Mouse (Mus musculus) ZHBTc4 (cell line): ENCODE results near the gene Acap1.
"Not testable (repeated sequence)": the region's sequence is repeated elsewhere in the genome, so short reads cannot be mapped to it uniquely, and the experiment has no call there.

Experiments used
- DNase-seq: peaks from one replicate; pipeline ENCODE4 v3.0.0-alpha.2; 2011; ENCODE audit warnings: low read depth, low spot score

The Acap1 gene

DNA sequence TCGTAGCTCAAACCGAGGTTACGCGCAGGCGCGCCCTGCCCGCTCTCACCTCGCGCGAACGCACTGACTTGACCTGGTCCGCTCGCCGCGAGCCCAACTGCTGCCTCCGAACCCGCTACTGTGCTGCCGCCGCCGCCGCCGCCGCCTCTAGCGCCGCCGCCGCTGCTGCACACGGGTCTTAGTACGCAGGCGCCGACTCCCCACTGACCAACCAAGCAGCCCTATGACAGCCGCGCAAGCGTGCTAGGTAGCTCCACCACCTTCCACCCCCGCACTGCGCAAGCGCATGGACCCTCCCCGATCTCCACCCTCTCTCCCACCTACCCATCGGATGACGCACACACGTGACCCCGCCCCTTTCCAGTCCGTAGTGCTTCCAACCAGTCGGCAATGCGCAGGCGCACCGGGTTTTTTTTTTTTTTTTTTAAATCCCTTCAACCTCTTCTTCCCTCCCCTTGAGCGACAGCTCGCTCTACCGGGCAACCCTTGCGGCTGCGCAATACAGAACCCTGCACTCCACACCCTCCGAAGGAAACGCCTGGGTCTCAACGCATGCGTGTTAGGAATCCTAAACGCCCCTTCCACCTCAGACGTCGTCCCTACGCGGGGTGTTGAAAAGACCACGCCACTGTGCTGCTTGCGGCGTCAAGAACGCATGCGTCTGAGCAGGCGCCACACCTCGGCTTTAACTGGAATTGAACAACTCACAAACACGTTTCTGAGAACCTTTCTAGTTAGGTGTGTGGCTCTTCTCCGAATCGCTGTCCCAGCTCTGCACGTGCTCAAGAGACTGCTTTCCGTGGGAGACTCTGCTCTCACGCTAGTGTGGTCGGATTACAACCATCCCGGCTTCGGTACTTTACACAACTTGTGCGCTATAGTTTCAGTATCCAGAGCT lies 26.0 kb upstream of the Acap1 start, which contains the start of gene Eif5a:
Gene Eif5a (minus strand): TSS at position 845 of the 898 bp plus-strand sequence.
- peak; percentile 100 for DNase-seq

DNA sequence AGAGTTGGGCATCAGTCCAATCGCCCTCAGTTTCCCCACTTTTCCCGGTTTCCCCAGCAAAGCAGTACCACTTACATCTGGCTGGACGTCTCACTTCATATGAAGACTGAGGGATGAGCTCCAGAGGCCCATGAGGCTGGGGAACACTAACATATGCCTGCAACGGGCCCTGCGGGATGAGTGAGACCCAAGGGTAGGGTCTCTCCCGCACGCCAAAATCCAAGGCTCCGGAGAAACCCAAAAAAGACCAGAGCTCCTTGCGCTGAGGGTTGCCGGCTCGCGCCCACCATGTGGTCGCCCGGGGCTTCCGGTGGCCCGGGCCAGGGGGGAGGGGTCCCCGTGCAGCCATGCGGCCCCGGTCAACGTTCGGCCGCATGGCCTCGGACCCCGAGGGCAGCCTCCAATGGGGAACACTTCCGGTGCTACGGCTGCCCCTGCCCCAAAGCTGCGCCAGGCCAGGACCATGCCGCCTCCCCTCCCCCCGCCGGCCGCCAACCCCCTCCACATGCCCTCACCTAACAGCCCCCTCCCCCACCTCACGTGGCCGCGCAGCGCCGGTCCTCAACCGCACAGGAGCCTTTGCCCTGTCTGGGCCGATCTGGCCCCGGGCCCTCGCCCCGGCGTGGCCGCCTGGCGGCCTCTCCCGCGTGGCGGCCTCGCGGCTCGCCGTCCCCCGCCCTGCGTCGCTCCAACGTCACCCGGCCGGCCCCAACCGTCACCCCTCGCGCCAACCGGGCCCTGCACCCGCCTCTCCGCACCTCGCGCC lies 25.1 kb upstream of the Acap1 start:
- peak; percentile 77 for DNase-seq

DNA sequence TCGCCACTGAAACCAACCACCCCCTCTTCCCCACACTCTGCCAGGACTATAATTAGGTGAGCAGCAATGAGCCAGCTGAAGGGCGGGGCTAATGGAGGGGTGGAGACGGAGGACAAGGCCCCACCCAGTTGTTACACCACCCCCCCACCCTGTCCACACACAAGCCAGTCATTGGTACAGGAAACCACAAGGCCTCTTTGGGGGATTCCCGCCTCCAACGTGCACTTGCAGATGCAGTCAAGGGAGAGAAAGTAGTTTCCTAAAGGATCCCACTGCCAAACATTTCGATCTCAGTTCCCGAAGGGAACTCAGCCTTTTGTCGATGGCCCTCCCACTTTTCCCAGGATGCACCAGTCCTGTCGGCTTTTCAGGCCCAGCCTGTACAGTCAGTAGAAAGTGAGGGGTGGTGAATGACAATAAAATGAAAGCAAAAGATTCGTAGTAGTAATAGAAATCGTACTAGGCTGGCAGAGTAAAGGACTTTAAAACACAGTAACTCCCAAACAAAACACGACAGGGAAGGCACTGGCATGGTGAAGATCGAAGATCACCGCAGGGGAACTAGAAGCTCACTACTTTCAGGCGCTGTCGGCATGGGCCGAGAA lies 24.4 kb upstream of the Acap1 start:
- peak; percentile 94 for DNase-seq

DNA sequence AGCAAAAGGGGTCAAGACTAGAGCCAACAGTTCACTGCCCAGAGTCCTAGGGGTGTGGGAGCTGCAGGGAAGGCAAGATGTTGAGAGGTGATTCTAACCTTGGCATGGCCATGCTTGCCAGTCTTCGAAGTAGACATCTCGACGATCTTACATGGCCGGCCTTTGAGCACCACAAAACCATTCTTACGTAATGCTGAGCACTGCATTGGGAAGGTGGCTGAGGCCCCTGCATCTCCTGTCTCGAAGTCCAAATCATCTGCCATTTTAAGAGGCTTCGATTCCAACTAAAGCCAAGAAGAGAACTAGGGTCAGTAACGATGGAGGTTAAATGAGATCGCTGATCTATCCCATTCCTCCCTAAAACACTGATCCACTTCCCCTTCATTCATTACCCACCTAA lies 23.7 kb upstream of the Acap1 start:
- DNase-seq, result no peak

DNA sequence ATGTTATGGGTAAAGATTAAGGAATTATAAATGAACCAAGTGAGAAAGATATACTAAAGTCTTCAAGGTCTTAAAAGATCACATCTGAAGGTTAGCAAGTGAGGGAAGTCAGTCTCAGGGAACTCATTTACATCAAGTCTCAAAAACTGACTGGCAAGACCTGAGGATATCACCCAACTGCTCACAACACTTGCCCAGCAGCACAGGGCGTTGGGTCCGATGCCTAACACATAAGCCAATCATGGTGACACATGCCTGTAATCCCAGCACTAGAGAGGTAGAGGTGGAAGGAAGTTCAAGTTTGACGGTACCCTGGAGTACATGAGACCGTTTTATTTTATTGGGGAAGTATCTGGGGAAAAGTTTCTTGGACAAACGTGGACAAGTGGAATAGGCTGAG lies 22.8 kb upstream of the Acap1 start:
- no peak for DNase-seq

DNA sequence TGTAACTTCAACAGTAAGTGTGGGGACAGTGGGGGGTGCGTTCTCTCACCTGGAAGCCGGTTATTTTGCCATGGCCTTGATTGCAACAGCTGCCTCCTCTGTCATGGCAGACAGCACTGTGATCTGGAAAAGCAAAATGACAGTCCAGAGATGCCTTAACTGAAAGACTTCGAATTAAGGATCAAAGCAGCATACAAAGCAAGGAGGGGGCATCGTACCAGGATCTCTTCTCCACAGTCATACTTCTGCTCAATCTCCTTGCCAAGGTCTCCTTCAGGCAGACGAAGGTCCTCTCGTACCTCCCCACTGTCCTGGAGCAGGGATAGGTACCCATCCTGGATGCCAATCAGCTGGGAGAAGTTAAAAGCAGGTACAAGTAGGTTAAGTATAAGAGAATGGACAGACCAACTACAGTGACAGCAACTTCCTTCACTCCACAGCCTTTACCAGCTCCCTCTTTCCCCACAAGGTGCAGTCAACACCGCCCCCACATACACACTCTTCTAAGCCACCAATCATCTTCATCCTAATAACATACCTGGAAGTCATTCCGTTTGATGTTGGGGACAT lies 22.1 kb upstream of the Acap1 start:
- DNase-seq, result no peak

DNA sequence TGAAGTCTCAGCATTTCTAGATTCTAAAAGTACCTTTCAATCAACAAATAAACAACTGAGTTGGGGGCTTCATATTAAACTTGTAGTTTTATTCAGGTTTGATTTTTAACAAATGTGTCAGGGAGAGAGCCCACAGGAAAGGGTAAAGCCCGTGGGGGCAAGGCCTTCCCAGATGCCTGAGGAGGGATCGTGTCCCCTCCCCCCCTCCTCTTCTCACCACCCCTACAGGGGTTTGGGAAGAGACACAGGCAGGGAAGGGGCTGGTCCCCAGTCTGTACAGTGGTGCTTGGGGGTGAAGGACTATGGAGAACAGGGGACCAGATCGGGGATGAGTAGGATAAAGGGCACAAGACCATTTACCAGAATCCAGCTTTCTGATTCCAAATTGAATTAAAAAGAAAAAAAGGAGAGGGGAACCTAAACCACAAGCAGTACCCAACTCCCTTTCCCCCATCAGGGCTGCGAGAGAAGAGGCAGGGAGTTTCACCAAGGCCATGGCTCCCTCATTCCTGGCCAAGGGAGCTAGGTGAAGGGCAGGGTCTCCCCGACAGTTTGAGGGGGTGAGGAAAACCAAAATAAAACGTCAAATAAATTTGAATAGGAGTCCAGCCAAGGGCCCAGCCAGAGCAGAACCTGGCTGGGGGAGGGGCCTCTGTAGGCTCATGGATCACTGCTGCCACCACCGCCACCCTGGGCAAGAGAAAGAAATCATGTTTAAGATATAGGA lies 21.5 kb upstream of the Acap1 start:
- not testable (repeated sequence) for DNase-seq

DNA sequence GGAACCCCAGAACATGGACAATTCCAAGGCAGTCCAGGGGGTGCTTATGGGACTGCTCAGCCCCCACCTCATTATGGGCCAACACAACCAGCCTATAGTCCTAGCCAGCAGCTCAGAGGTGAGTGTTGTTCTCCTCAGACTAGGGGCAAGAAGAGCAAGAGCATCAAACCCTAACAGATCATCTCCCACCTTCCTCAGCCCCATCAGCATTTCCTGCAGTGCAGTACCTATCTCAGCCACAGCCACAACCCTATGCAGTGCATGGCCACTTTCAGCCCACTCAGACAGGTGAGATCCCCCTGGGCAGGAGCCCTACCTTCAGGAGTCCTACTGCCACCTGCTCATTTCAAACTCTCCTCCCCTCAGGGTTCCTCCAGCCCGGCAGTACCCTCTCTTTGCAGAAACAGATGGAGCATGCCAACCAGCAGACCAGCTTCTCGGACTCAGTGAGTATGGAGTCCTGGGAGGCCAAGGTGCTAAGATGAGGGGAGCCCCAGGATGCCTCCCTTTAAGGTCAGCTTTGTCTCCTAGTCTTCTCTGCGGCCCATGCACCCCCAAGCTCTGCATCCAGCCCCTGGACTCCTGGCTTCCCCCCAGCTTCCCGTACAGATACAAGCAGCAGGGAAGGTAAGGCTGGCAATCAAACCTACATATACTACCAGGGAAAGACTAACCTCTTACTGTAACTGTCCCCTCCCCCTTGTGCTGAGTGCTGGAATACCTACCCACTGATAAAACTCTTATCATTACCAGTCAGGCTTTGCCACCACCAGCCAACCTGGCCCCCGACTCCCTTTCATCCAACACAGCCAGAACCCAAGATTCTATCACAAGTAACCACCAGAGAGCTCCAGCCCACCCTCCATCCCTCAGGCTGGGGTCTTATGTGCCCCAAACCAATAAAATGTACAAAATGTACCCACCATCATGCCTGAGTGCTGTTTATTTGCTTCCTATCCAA lies 20.6 kb upstream of the Acap1 start:
- DNase-seq, result no peak

DNA sequence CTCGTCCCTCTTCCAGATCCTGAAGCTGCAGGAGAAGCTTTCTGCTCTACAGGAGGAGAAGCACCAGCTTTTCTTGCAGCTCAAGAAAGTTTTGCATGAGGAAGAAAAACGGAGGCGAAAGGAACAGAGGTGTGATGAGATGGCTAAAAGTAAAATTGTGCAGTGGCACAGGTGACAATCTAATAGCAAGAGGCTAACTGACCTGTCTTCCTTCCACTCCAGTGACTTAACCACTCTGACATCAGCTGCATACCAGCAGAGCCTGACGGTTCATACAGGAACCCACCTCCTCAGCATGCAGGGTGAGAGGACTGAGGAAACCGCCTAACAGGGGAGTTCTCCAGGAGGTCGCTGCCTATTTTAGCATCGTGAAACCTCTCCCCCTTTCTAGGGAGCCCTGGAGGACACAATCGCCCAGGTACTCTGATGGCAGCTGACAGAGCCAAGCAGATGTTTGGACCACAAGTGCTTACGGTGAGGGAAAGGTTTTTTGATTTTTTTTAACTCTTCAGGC lies 19.6 kb upstream of the Acap1 start:
- DNase-seq, result no peak

DNA sequence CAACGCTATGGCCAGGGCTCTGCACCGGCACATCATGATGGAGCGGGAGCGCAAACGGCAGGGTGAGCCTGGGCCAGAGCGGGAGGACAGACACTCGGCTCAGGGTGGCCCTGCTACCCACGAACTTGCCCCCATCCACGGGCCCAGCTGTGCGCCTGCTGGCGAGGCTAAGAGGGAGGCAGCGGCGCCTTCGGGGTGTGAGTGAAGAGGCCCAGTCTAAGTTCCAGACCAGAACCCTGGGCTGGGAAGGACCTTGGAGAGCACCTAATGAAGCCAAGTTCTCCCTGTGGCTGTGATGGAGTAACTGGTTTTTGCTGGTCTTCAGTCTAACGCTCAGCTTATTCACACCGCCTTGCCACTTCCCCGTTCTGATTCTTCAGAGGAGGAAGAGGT lies 19.0 kb upstream of the Acap1 start:
- DNase-seq, result peak; percentile 80

DNA sequence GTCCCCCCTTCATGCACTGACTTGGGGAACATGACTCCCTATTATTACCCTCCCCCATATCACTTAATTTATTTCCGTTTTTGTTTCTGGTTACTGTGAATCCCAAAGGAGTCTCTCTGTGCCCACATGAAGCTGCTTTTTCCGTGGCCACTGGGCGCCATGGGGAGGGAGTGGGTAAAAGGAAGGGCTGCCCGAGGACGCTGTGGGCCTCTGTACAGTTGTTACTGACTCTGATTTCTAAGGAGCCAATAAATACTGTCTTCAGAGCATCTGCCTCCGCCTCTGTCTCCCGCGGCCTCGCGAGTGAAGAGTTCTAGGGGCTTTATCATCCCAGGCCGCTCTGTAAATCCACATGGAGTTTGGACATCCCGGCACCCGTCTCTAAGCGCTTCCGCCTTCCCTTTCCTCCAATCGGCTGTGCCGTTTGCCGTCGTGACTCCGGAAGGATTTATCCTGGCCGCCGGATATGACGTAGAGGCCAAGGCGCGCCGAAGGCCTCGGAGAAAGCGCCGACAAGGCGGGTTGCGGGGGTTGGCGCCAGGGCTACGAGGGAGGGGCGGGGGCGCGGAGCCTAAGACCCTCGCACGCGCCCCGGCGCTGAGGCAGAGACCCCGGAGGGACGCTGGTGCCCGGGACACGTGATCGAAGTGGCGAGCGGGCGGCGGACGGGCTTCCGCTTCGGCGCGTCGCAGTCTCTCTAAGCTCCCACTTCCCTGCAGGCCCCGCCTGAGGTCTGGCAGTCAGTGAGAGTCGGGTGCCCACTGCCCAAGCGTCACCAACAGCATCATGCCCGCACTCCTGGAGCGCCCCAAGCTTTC lies 18.4 kb upstream of the Acap1 start, which contains the start of gene Gps2:
Gene Gps2 (plus strand): TSS at position 335 of the 818 bp plus-strand sequence.
- DNase-seq, result peak; percentile 97

DNA sequence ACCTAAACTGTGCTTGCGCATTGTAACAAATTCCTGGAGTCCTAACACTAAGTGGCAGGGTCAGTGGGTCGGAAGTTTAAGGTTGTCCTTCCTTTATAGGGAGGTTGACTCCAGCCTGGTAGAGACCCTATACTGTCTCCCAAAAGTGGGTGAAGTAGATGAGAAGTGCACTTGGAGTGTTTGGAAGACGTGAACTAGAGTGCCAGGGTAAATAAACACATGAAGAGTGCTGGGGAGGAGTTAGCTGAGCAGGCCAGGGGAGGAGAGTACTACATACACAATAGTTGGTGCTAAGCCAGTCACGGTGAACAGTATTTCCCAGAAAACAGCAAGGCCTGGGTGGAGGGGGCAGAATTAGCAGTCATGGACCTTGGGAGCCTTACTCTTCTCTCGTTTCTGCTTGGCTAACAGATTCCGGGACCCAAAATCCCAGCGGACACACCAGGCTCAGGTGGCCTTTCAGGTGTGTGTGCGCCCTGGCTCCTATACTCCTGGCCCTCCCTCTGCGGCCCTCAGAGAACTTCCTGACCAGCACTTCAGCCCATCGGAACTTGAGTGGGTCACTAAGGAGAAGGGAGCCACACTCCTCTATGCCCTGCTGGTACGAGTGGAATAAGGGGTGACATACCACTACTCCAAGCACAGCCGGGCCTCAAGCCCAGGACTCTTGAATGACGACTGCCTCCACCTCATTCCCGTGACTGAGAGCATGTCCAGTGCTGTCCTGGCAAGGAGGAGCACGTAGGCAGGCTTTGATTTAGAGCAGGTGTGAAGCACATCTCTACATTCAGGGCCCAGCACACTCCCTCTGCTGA lies 17.6 kb upstream of the Acap1 start:
- no peak for DNase-seq

DNA sequence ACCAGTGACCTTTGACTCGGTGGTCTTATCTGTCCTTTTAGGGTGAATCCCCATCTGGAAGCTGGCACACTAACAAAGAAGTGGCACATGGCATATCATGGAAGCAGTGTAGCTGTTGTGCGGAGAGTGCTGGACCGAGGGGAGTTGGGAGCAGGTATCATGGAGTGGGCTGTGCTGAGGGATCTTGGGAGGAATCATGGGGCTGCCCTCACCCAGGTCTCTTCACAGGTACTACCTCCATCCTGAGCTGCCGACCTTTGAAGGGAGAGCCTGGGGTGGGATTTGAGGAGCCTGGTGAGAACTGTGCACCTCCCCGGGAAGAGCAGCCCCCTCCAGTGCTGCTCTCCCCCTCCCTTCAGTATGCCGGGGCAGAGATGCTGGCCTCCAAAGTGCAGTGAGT lies 16.4 kb upstream of the Acap1 start:
- DNase-seq, result no peak

DNA sequence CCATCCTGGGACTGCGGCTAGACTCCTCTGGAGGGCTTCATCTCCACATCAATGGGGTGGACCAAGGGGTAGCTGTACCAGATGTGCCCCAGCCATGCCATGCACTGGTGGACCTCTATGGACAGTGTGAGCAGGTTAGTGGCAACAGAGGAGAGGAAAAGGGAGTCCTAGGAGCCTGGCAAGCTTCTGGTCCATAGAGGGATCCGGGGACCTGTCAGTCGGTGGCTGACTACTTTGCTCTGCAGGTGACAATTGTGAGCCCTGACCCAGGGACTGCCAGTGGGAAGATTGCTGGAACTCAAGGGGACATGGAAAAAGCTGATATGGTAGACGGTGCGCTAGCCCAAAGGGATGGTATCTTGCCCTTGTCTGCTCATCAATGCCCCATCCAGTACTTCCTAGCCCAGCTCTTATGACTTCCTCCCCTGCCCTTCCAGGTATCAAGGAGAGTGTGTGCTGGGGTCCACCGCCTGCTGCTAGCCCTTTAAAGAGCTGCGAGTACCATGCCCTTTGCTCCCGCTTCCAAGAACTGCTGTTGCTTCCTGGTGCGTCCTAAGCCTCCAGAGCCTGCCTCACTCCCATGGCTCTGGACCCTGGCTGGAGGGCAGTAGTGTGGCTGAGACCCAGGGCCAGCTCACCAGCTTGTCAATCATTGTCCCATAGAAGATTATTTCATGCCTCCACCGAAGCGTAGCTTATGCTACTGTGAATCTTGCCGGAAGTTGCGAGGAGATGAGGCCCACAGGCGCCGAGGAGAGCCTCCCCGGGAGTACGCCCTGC lies 15.6 kb upstream of the Acap1 start:
- DNase-seq, result no peak

DNA sequence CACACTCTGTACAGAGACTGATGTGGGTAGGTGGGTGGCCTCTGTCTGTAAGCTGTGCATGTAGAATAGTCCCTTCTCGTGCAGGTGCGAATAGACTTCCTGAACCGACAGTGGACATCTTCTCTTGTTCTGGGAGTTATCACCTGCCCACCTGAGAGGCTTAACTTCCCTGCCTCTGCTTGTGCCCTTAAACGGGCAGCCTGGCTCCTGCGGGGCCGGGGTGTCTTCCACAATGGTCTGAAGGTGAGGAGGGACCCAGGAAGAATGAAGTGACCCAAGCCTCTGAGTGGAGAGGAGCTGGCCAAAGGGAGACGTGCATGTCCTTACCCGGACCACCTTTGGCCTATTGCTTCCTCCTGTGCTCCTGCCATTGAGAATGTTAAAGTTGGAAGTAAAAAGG lies 14.8 kb upstream of the Acap1 start:
- DNase-seq, result no peak

DNA sequence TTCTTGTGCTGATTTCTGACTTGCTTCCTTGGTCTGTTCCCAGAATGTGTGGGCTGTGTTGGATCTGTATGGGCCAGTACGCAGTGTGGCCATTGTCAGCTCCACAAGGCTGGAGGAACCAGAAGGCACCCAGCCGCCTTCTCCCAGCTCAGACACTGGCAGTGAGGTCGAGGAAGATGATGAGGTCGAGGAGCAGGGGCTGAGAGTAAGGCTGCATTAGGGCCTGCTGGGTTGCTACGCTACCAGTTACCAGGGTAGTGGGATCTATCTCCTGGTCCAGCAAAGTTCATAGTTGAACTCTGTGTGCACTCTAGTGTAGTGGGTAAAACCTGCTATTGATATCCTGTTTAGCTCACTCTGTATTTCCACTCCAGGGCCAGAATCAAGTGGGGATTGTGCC lies 13.8 kb upstream of the Acap1 start:
- no peak for DNase-seq

DNA sequence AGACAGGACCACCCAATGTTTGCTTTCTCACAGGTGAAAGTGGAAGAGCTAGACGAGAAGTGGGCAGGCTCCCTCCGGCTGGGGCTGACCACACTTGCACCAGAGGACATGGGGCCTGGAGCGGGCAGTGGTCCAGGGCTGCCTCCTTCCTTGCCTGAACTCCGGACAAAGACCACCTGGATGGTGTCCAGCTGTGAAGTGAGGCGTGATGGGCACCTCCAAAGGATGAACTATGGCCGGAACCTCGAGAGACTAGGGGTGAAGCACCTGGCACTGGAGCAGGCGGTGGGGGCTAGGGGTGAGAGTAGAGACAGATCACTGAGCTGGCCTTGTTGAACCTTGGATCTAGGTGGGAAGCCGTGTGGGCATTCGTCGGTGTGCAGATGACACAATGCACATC lies 13.3 kb upstream of the Acap1 start:
- DNase-seq, result no peak
